Mouse (Mus musculus): ENCODE measurements around the gene Vamp4. TPM values are rescaled to one million over a fixed set of nuclear protein-coding genes. Genes with fewer than 3 reads are reported as not detected.

Vamp4 gene
- total and polyA plus RNA-seq, 3 experiments, result 9.6 to 17.1 TPM; not detected in 1

DNA sequence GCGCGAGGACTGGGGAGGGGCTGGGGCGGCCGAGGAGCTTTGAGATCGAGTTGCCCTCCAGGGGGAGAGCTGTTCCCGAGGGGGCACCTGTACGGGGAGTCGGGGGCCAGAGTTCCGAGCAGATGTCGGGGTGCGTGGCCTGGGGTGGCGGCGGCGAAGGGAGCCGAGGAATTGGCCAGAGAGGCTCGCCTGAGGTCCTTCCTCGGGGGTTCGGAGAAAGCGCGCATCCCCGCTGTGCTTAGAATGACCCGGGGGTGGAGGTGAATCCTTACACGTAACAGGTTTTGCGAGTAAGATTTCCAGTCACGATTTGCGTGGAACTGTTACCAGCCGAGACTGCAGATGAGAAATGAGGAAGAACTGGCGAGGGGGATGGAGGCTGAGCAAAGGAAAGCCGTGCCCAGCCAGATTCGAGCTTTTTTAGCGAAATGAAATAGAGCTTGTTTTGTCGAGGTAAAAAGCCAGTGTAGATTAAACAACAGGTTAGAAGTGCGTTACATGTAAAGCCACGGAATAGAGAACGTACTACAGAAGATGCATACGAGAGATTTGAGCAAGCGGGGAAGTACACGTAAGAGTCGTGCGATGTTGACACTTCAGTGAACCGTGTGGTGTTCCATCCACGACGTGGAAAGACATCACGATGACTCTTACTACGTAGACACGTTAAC lies 751 bp downstream of the Vamp4 start (continued):
- TF ChIP-seq POLR2AphosphoS5 (IDR thresholded peaks at IDR 0.05; ENCODE audit: borderline replicate concordance, low read depth, low read length) (no peak), ZKSCAN1 (IDR thresholded peaks at IDR 0.05; ENCODE audit: low read depth, low read length) (no peak), TAL1 (IDR thresholded peaks at IDR 0.05; ENCODE audit: low read length) (no peak), BHLHE40 (IDR thresholded peaks at IDR 0.05; ENCODE audit: borderline replicate concordance, low read depth, low read length) (no peak), E2F4 (IDR thresholded peaks at IDR 0.05; ENCODE audit: borderline replicate concordance, low read depth, low read length) (0 out of 2 replicates have a peak, but pooled peaks have one; percentile 43), KAT2A (conservative IDR thresholded peaks at IDR 0.05; ENCODE audit: low read depth, low read length) (no peak), POLR2A (IDR thresholded peaks at IDR 0.05; ENCODE audit: control insufficient read depth in 1 of 2, insufficient read depth in 1 of 2, low read depth in 1 of 2, low read length in 2 of 2, poor library complexity in 1 of 2) (no peak), TCF12 (IDR thresholded peaks at IDR 0.05; ENCODE audit: low read depth, low read length) (peak; percentile 26; the same call in 1 of the 2 replicates), MAX (IDR thresholded peaks at IDR 0.05; ENCODE audit: low read length) (peak; percentile 78; the same call in 1 of the 2 replicates), NRF1 (IDR thresholded peaks at IDR 0.05; ENCODE audit: insufficient read depth, low read depth, low read length, poor library complexity, severe bottlenecking) (no peak), ZNF384 (IDR thresholded peaks at IDR 0.05; ENCODE audit: low read depth, low read length) (no peak), GABPA (IDR thresholded peaks at IDR 0.05; ENCODE audit: low read depth, low read length) (no peak), CHD2 (IDR thresholded peaks at IDR 0.05; ENCODE audit: low read length) (no peak)

DNA sequence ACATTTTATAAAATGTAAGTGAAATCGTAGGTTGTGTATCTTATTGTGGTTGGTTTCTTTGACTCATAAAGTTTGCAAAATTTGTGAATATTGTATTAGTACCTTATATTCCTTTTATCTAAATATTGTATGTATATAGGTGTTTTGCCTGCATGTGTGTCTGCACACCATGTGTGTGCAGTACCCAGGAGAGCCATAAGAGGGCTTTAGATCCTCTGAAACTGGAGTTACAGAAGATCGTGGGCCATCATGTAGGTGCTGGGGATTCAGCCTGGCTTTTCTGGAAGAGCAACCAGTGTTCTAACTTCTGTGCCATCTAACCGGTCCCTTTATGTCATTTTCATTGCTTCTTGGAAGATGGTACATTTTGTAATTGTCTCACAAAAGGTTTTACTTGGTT lies 4.8 kb downstream of the Vamp4 start:
- TF ChIP-seq ETS1 (IDR thresholded peaks at IDR 0.05; ENCODE audit: low read depth, low read length), result no peak
- TF ChIP-seq MXI1 (IDR thresholded peaks at IDR 0.05; ENCODE audit: low read depth, low read length), result no peak
- no peak for TF ChIP-seq GATA1 (IDR thresholded peaks at IDR 0.05; ENCODE audit: low read depth, low read length)
- TF ChIP-seq CTCF (IDR thresholded peaks at IDR 0.05 in 2 of 3, conservative IDR thresholded peaks at IDR 0.05 in 1 of 3; ENCODE audit: control insufficient read depth in 1 of 3, insufficient read depth in 1 of 3, low read depth in 2 of 3, low read length in 3 of 3, poor library complexity in 1 of 3, severe bottlenecking in 1 of 3), result peak in 1 of 3 experiments; percentile 23; a peak in 2 of 6 replicates
- no peaks in the 10 kb centered on the region; the same call in 1 of the 2 replicates for H3K79me2 ChIP-seq (ENCODE audit: control insufficient read depth, insufficient read depth, low read length, poor library complexity)
- no peak overlapping the region for H3K27ac ChIP-seq (ENCODE audit: control insufficient read depth, low read depth, low read length)
- H3K9me3 ChIP-seq (replicated peaks; ENCODE audit: insufficient read depth, low read length), result no peaks in the 10 kb centered on the region
- no peaks in the 10 kb centered on the region for H3K4me1 ChIP-seq (ENCODE audit: control insufficient read depth in 1 of 2, insufficient read depth in 2 of 2, low read length in 2 of 2)
- no peak overlapping the region for H3K9ac ChIP-seq (ENCODE audit: control insufficient read depth, low read depth, low read length, poor library complexity, severe bottlenecking)
- H3K27me3 ChIP-seq (ENCODE audit: control insufficient read depth in 1 of 2, insufficient read depth in 2 of 2, low read length in 2 of 2), result no peaks in the 10 kb centered on the region
- H3K36me3 ChIP-seq (ENCODE audit: control insufficient read depth in 1 of 2, insufficient read depth in 2 of 2, low read length in 2 of 2), result no peaks in the 10 kb centered on the region; a peak in 2 of 4 replicates
- DNase-seq (ENCODE audit: low read depth, low spot score), result peak; percentile 36
- H3K4me3 ChIP-seq (ENCODE audit: control insufficient read depth in 1 of 2, insufficient read depth in 1 of 2, low read depth in 2 of 2, low read length in 2 of 2), result no peak overlapping the region

DNA sequence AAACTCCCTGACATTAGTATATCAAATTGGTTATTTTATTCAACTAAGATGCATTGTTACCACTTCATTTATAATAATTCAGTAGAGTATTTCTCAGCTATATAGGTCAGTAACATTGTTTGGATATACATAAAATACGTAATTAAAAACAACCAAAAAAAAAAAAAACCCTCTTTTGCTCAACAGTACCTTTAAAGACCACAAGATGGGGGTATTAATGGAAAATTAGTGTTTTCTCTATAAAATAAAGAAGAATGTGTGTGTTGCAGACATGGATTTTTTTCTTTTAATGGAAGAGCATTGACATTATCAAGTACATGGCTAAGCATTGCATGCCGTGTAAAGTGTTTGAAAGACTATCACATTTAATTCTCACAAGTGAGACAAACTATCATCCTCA lies 12.6 kb downstream of the Vamp4 start:
- no peaks in the 10 kb centered on the region for H3K4me1 ChIP-seq (ENCODE audit: control insufficient read depth in 1 of 2, insufficient read depth in 2 of 2, low read length in 2 of 2)
- no peaks in the 10 kb centered on the region; a peak in 1 of 4 replicates for H3K36me3 ChIP-seq (ENCODE audit: control insufficient read depth in 1 of 2, insufficient read depth in 2 of 2, low read length in 2 of 2)
- H3K27ac ChIP-seq (ENCODE audit: control insufficient read depth, low read depth, low read length), result no peak overlapping the region
- H3K27me3 ChIP-seq (ENCODE audit: control insufficient read depth in 1 of 2, insufficient read depth in 2 of 2, low read length in 2 of 2), result no peaks in the 10 kb centered on the region
- no peak overlapping the region for H3K9ac ChIP-seq (ENCODE audit: control insufficient read depth, low read depth, low read length, poor library complexity, severe bottlenecking)
- H3K4me3 ChIP-seq (ENCODE audit: control insufficient read depth in 1 of 2, insufficient read depth in 1 of 2, low read depth in 2 of 2, low read length in 2 of 2), result no peak overlapping the region
- H3K9me3 ChIP-seq (replicated peaks; ENCODE audit: insufficient read depth, low read length), result no peaks in the 10 kb centered on the region
- no peaks in the 10 kb centered on the region for H3K79me2 ChIP-seq (ENCODE audit: control insufficient read depth, insufficient read depth, low read length, poor library complexity)
- TF ChIP-seq USF1 (IDR thresholded peaks at IDR 0.05; ENCODE audit: low read depth, low read length), result no peak
- no peak for TF ChIP-seq CHD1 (IDR thresholded peaks at IDR 0.05; ENCODE audit: low read depth, low read length)
- TF ChIP-seq CHD2 (IDR thresholded peaks at IDR 0.05; ENCODE audit: low read length), result no peak
- TF ChIP-seq SMC3 (IDR thresholded peaks at IDR 0.05; ENCODE audit: low read depth, low read length), result peak; percentile 42
- peak; percentile 27 for TF ChIP-seq RAD21 (IDR thresholded peaks at IDR 0.05; ENCODE audit: low read depth, low read length)
- TF ChIP-seq ZKSCAN1 (IDR thresholded peaks at IDR 0.05; ENCODE audit: low read depth, low read length), result no peak
- TF ChIP-seq TAL1 (IDR thresholded peaks at IDR 0.05; ENCODE audit: low read length), result no peak
- no peak for TF ChIP-seq ZNF384 (IDR thresholded peaks at IDR 0.05; ENCODE audit: low read depth, low read length)
- TF ChIP-seq TCF12 (IDR thresholded peaks at IDR 0.05; ENCODE audit: low read depth, low read length), result no peak
- no peak for TF ChIP-seq MYC (IDR thresholded peaks at IDR 0.05; ENCODE audit: low read depth, low read length)
- no peak for TF ChIP-seq JUND (IDR thresholded peaks at IDR 0.05; ENCODE audit: low read depth, low read length)
- TF ChIP-seq CTCF (IDR thresholded peaks at IDR 0.05 in 2 of 3, conservative IDR thresholded peaks at IDR 0.05 in 1 of 3; ENCODE audit: control insufficient read depth in 1 of 3, insufficient read depth in 1 of 3, low read depth in 2 of 3, low read length in 3 of 3, poor library complexity in 1 of 3, severe bottlenecking in 1 of 3), result peak in 1 of 3 experiments; percentile 33; a peak in 1 of 6 replicates
- peak; percentile 12 for DNase-seq (ENCODE audit: low read depth, low spot score)

Data from MEL (cell line).